Comparison of ENCODE assay signal across 10 mouse cellular contexts in genomic region chr8:13226288-13226687, GRCm38 (mm10). TPM values are rescaled to one million over a fixed set of nuclear protein-coding genes. Genes with fewer than 3 reads are reported as not detected.
DNase-seq lines count a peak whose midpoint lies in the region; ATAC-seq and TF ChIP-seq lines count a peak whose summit lies in the region.
"Had no signal": no experiment of that assay in that cellular context is flagged by ENCODE, and none has a peak within 500 bp of the region (broad histone marks: within the 10 kb centered on the region; RNA-seq: fewer than 3 reads in every experiment).

No protein-coding gene starts in this region.

- peak overlapping the region; percentile 8; the same call in 1 of the 2 replicates for H3K9ac ChIP-seq in heart, adult 2 months (ENCODE audit: low read depth, low read length)
- H3K9ac ChIP-seq in midbrain, embryonic 12.5 days (replicated peaks): no peak overlapping the region

- H3K9me3 ChIP-seq in hindbrain, embryonic 10.5 days: no peaks in the 10 kb centered on the region
- no peaks in the 10 kb centered on the region for H3K9me3 ChIP-seq in midbrain, embryonic 12.5 days

- no peaks in the 10 kb centered on the region for H3K79me2 ChIP-seq in heart, adult 2 months (replicated peaks; ENCODE audit: control insufficient read depth, insufficient read depth, low read length)

- ATAC-seq in midbrain, embryonic 12.5 days (ENCODE audit: low FRiP score, low read depth): peak; percentile 93
- ATAC-seq: activated CD4-positive, CD25-positive, alpha-beta regulatory T cell, adult 4 months had no signal

- DNase-seq in heart, adult 2 months: no peak
- DNase-seq in heart, adult 9 months (ENCODE audit: low spot score in 2 of 2): no peak
- peak; percentile 24 for DNase-seq in embryo, embryonic 9.5 days (ENCODE audit: extremely low spot score)
- peak; percentile 47 for DNase-seq in hindbrain, embryonic 10.5 days (ENCODE audit: low spot score)
- no peak for DNase-seq in adrenal gland, adult (ENCODE audit: inconsistent age in 2 of 2, low spot score in 1 of 2)
- DNase-seq in MN1 (ENCODE audit: low spot score): no peak
- no peak for DNase-seq in urinary bladder, adult 18-20 months (ENCODE audit: low spot score in 2 of 2)
- DNase-seq: cerebellum, postnatal 36 days had no signal

- H3K4me2 ChIP-seq in midbrain, embryonic 12.5 days (replicated peaks): 0 out of 2 replicates have a peak overlapping the region, but pooled peaks have one; percentile 21

- 54% methylated on average over 6 of the region's 6 CpGs for WGBS in heart, adult 2 months
- 45% methylated on average over 6 of the region's 6 CpGs for WGBS in hindbrain, embryonic 10.5 days
- 14% methylated on average over 6 of the region's 6 CpGs for WGBS in midbrain, embryonic 12.5 days

- intact Hi-C loops in heart, adult 2 months (cut with DNase I): no loop called here

- no peaks in the 10 kb centered on the region for H3K36me3 ChIP-seq in heart, adult 2 months (ENCODE audit: control insufficient read depth, insufficient read depth, low read length)
- H3K36me3 ChIP-seq in hindbrain, embryonic 10.5 days: no peaks in the 10 kb centered on the region
- H3K36me3 ChIP-seq in midbrain, embryonic 12.5 days: no peaks in the 10 kb centered on the region

- no peak for TF ChIP-seq EP300 in heart, adult 2 months (IDR thresholded peaks at IDR 0.05; ENCODE audit: insufficient read depth, low read depth, low read length)

- H3K4me3 ChIP-seq in heart, adult 2 months: no peak overlapping the region
- no peak overlapping the region for H3K4me3 ChIP-seq in hindbrain, embryonic 10.5 days
- no peak overlapping the region for H3K4me3 ChIP-seq in midbrain, embryonic 12.5 days

- H3K27me3 ChIP-seq in heart, adult 2 months (ENCODE audit: control insufficient read depth, insufficient read depth, low read length): no peaks in the 10 kb centered on the region
- H3K27me3 ChIP-seq in hindbrain, embryonic 10.5 days (ENCODE audit: insufficient read depth, poor library complexity, severe bottlenecking): no peaks in the 10 kb centered on the region
- no peaks in the 10 kb centered on the region; the same call in none of the 2 replicates for H3K27me3 ChIP-seq in midbrain, embryonic 12.5 days

- H3K4me1 ChIP-seq in heart, adult 2 months (ENCODE audit: control insufficient read depth, insufficient read depth, low read length): peaks cover 4% of the 10 kb centered on the region; the same call in 1 of the 2 replicates
- peaks cover 16% of the 10 kb centered on the region for H3K4me1 ChIP-seq in hindbrain, embryonic 10.5 days (replicated peaks)
- peaks cover 13% of the 10 kb centered on the region for H3K4me1 ChIP-seq in midbrain, embryonic 12.5 days

- peak overlapping the region; percentile 67 for H3K27ac ChIP-seq in heart, adult 2 months
- peak overlapping the region; percentile 66 for H3K27ac ChIP-seq in hindbrain, embryonic 10.5 days
- peak overlapping the region; percentile 49 for H3K27ac ChIP-seq in midbrain, embryonic 12.5 days (replicated peaks)

- no peak for TF ChIP-seq CTCF in heart, adult 2 months (IDR thresholded peaks at IDR 0.05)

- TF ChIP-seq POLR2A in heart, adult 2 months (IDR thresholded peaks at IDR 0.05; ENCODE audit: insufficient read depth, low read depth, low read length): no peak

RNA-seq across cellular contexts. Expression of gene Grtp1, which starts 25.9 kb away (rescaled TPM):
- total RNA-seq in heart, adult 2 months (2021): 1 to 10 TPM; 3.9 to 5.1 TPM
- 3.8 and 5.6 TPM in 2 replicates for polyA plus RNA-seq in heart, adult 2 months (2012; rRNA removed)
- 14.5 and 16.5 TPM in 2 replicates for polyA plus RNA-seq in hindbrain, embryonic 10.5 days (2016; fragmentation: Nextera tagmentation; extraction: Ambion mirVana)
- polyA plus RNA-seq in midbrain, embryonic 12.5 days (2016; fragmentation: Nextera tagmentation; extraction: Ambion mirVana): 16.4 and 17.1 TPM in 2 replicates

RNA-seq across cellular contexts. Expression of gene Adprhl1, which starts 27.7 kb away (rescaled TPM):
- total RNA-seq in heart, adult 2 months (2021): 100 to 1,000 TPM; 587 to 599 TPM
- polyA plus RNA-seq in heart, adult 2 months (2012; rRNA removed): 371 and 464 TPM in 2 replicates
- 0.25 and 0.73 TPM in 2 replicates for polyA plus RNA-seq in hindbrain, embryonic 10.5 days (2016; fragmentation: Nextera tagmentation; extraction: Ambion mirVana)
- 0.28 TPM in 1 of 2 replicates, not detected in the other for polyA plus RNA-seq in midbrain, embryonic 12.5 days (2016; fragmentation: Nextera tagmentation; extraction: Ambion mirVana)
- polyA plus RNA-seq: activated CD4-positive, CD25-positive, alpha-beta regulatory T cell, adult 4 months had no signal

Comparison
In these comparisons a context has a peak if more than half of its experiments do, and no peak if none do; other contexts are left out.
1. DNase-seq: peak in embryo, embryonic 9.5 days (single experiment) and hindbrain, embryonic 10.5 days (single experiment); none in heart, adult 2 months (0 of 2), heart, adult 9 months (0 of 2), adrenal gland, adult (0 of 2), MN1 (single experiment) and urinary bladder, adult 18-20 months (0 of 2).
2. RNA of gene Adprhl1, which starts 27.7 kb away (polyA plus RNA-seq): 371 to 464 TPM in heart, adult 2 months; 0.28 TPM in midbrain, embryonic 12.5 days and 0.25 to 0.73 TPM in hindbrain, embryonic 10.5 days; every median in the first group is over 100 times any median in the second.
3. Peak in every context shown above with its lines, with median percentiles within 50 percentile points of each other: H3K27ac ChIP-seq.